Comparison of ENCODE assay signal across 8 mouse cellular contexts in the genomic region with DNA sequence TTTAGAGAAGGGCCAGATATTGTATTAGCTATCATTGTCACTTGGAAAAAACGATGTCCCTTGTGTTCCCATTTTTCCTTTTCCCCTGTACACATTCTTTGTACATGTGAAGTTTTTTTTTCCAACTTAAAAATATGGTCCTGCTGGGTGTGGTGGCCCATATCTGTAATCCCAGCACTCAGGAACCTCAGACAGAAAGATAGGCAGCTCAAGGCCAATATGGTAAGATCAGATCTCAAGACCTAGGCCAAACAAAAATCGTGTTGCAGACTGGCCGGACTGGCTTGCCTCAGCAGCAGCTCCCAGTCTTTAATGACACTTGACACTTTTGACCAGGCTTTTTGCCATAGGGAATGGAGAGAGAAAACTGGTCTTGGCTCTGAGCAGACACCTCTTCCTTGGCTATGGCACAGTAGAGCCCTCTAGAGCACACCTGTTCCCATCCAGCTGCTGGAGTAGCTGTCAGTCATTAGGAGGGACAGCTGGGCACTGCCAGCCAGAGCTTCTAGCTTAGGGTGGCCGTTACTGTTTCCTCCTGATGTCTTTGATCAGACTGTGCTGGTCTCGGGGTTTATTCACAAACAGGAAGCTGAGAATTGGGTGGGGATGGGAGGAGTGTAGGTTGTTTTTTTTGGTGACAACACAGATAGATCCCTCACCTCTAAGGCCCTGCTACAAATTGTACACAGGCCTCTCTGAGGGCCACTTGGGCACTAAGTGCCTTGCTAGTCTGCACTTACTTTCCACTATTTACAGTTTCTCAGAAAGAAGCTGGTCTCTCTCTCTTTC. TPM values are rescaled to one million over a fixed set of nuclear protein-coding genes. Genes with fewer than 3 reads are reported as not detected.
DNase-seq lines count a peak whose midpoint lies in the region; ATAC-seq and TF ChIP-seq lines count a peak whose summit lies in the region.

No protein-coding gene starts in this region.

- no peak overlapping the region for H3K4me3 ChIP-seq in kidney, postnatal 0 days (replicated peaks; ENCODE audit: low read depth, low read length)
- H3K4me3 ChIP-seq in embryonic facial prominence, embryonic 13.5 days: no peak overlapping the region
- no peak overlapping the region for H3K4me3 ChIP-seq in neural tube, embryonic 15.5 days (replicated peaks)

- DNase-seq in kidney, postnatal 0 days (ENCODE audit: low spot score): no peak
- no peak for DNase-seq in kidney, adult 9 months
- DNase-seq in liver: peak; percentile 68
- no peak for DNase-seq in frontal cortex, postnatal 25 days (ENCODE audit: low spot score in 2 of 2)
- no peak for DNase-seq in left cerebral cortex, adult 8-10 months (ENCODE audit: low spot score in 2 of 2)
- DNase-seq in layer of hippocampus, postnatal 25 days (ENCODE audit: extremely low spot score in 1 of 2, low spot score in 1 of 2): no peak

- peaks cover 17% of the 10 kb centered on the region for H3K4me1 ChIP-seq in kidney, postnatal 0 days (replicated peaks; ENCODE audit: insufficient read depth, low read length)
- peaks cover 45% of the 10 kb centered on the region for H3K4me1 ChIP-seq in embryonic facial prominence, embryonic 13.5 days
- peaks cover 41% of the 10 kb centered on the region for H3K4me1 ChIP-seq in neural tube, embryonic 15.5 days

- WGBS in kidney, postnatal 0 days: 40% methylated on average over 5 of the region's 5 CpGs
- WGBS in embryonic facial prominence, embryonic 13.5 days: 45% methylated on average over 5 of the region's 5 CpGs
- WGBS in neural tube, embryonic 15.5 days: 42% methylated on average over 5 of the region's 5 CpGs

- ATAC-seq in kidney, postnatal 0 days (replicated peaks; ENCODE audit: low FRiP score, low read depth): no peak
- ATAC-seq in embryonic facial prominence, embryonic 13.5 days (ENCODE audit: insufficient number of reproducible peaks, insufficient read depth, low FRiP score, low TSS enrichment, low read depth): no peak
- ATAC-seq in neural tube, embryonic 15.5 days (ENCODE audit: low FRiP score): no peak

- no peak for TF ChIP-seq CTCF in kidney, postnatal 0 days (IDR thresholded peaks at IDR 0.05; ENCODE audit: low read depth)

- H3K27ac ChIP-seq in kidney, postnatal 0 days: peak overlapping the region; percentile 76
- H3K27ac ChIP-seq in embryonic facial prominence, embryonic 13.5 days: no peak overlapping the region
- peak overlapping the region; percentile 43 for H3K27ac ChIP-seq in neural tube, embryonic 15.5 days (replicated peaks)

- 0 out of 2 replicates have a peak overlapping the region, but pooled peaks have one; percentile 8 for H3K4me2 ChIP-seq in kidney, postnatal 0 days (ENCODE audit: low read length)
- no peak overlapping the region for H3K4me2 ChIP-seq in embryonic facial prominence, embryonic 13.5 days
- H3K4me2 ChIP-seq in neural tube, embryonic 15.5 days: no peak overlapping the region; the same call in 1 of the 2 replicates

- peaks cover 31% of the 10 kb centered on the region for H3K36me3 ChIP-seq in kidney, postnatal 0 days (ENCODE audit: insufficient read depth, low read length)
- peaks cover 47% of the 10 kb centered on the region for H3K36me3 ChIP-seq in embryonic facial prominence, embryonic 13.5 days
- H3K36me3 ChIP-seq in neural tube, embryonic 15.5 days: peaks cover 21% of the 10 kb centered on the region

- H3K9ac ChIP-seq in kidney, postnatal 0 days (ENCODE audit: low read depth, low read length): no peak overlapping the region
- H3K9ac ChIP-seq in embryonic facial prominence, embryonic 13.5 days: peak overlapping the region; percentile 22; the same call in 1 of the 2 replicates
- no peak overlapping the region; the same call in 1 of the 2 replicates for H3K9ac ChIP-seq in neural tube, embryonic 15.5 days (replicated peaks)

- no peaks in the 10 kb centered on the region for H3K9me3 ChIP-seq in kidney, postnatal 0 days (replicated peaks; ENCODE audit: low read length)
- no peaks in the 10 kb centered on the region for H3K9me3 ChIP-seq in embryonic facial prominence, embryonic 13.5 days
- no peaks in the 10 kb centered on the region for H3K9me3 ChIP-seq in neural tube, embryonic 15.5 days (replicated peaks)

- H3K27me3 ChIP-seq in kidney, postnatal 0 days (ENCODE audit: insufficient read depth, low read length): no peaks in the 10 kb centered on the region
- no peaks in the 10 kb centered on the region for H3K27me3 ChIP-seq in embryonic facial prominence, embryonic 13.5 days
- no peaks in the 10 kb centered on the region for H3K27me3 ChIP-seq in neural tube, embryonic 15.5 days (replicated peaks)

RNA-seq across cellular contexts. Expression of a gene that starts 2.6 kb away (rescaled TPM):
- 3.7 and 4.0 TPM in 2 replicates for polyA plus RNA-seq in kidney, postnatal 0 days (2015; fragmentation: Nextera tagmentation; extraction: Ambion mirVana)
- 4.4 and 5.1 TPM in 2 replicates for polyA plus RNA-seq in embryonic facial prominence, embryonic 13.5 days (2015; fragmentation: Nextera tagmentation; extraction: Ambion mirVana)
- 7.6 and 8.0 TPM in 2 replicates for polyA plus RNA-seq in neural tube, embryonic 15.5 days (2015; fragmentation: Nextera tagmentation; extraction: Ambion mirVana)
- 1 to 10 TPM; 7.4 to 8.3 (median 8.1) TPM for total RNA-seq in left cerebral cortex, adult 8-10 months (2022)
- total RNA-seq in layer of hippocampus, postnatal 25 days (2021): 10 to 100 TPM; 11.2 to 12.4 TPM

RNA-seq across cellular contexts. Expression of a gene that starts 3.0 kb away (rescaled TPM):
- 36.1 and 39.0 TPM in 2 replicates for polyA plus RNA-seq in kidney, postnatal 0 days (2015; fragmentation: Nextera tagmentation; extraction: Ambion mirVana)
- polyA plus RNA-seq in embryonic facial prominence, embryonic 13.5 days (2015; fragmentation: Nextera tagmentation; extraction: Ambion mirVana): 53.8 and 57.5 TPM in 2 replicates
- 21.0 and 31.3 TPM in 2 replicates for polyA plus RNA-seq in neural tube, embryonic 15.5 days (2015; fragmentation: Nextera tagmentation; extraction: Ambion mirVana)
- 10 to 100 TPM; 18.3 to 21.9 (median 19.1) TPM for total RNA-seq in left cerebral cortex, adult 8-10 months (2022)
- total RNA-seq in layer of hippocampus, postnatal 25 days (2021): 10 to 100 TPM; 15.4 to 26.6 TPM

RNA-seq across cellular contexts. Expression of a gene that starts 9.8 kb away (rescaled TPM):
- polyA plus RNA-seq in kidney, postnatal 0 days (2015; fragmentation: Nextera tagmentation; extraction: Ambion mirVana): 13.1 and 15.3 TPM in 2 replicates
- polyA plus RNA-seq in embryonic facial prominence, embryonic 13.5 days (2015; fragmentation: Nextera tagmentation; extraction: Ambion mirVana): 12.3 and 12.4 TPM in 2 replicates
- 11.5 and 12.6 TPM in 2 replicates for polyA plus RNA-seq in neural tube, embryonic 15.5 days (2015; fragmentation: Nextera tagmentation; extraction: Ambion mirVana)
- 10 to 100 TPM; 73.8 to 80.9 (median 75.8) TPM for total RNA-seq in left cerebral cortex, adult 8-10 months (2022)
- total RNA-seq in layer of hippocampus, postnatal 25 days (2021): 10 to 100 TPM; 84.8 to 92.4 TPM

RNA-seq across cellular contexts. Expression of a gene that starts 17.2 kb away (rescaled TPM):
- polyA plus RNA-seq in kidney, postnatal 0 days (2015; fragmentation: Nextera tagmentation; extraction: Ambion mirVana): 29.9 and 33.4 TPM in 2 replicates
- 26.4 and 28.5 TPM in 2 replicates for polyA plus RNA-seq in embryonic facial prominence, embryonic 13.5 days (2015; fragmentation: Nextera tagmentation; extraction: Ambion mirVana)
- 33.6 and 35.2 TPM in 2 replicates for polyA plus RNA-seq in neural tube, embryonic 15.5 days (2015; fragmentation: Nextera tagmentation; extraction: Ambion mirVana)
- total RNA-seq in left cerebral cortex, adult 8-10 months (2022): 10 to 100 TPM; 23.9 to 28.5 (median 26.2) TPM
- 10 to 100 TPM; 23.8 to 27.3 TPM for total RNA-seq in layer of hippocampus, postnatal 25 days (2021)

RNA-seq across cellular contexts. Expression of a gene that starts 29.8 kb away (rescaled TPM):
- 84.8 and 91.5 TPM in 2 replicates for polyA plus RNA-seq in kidney, postnatal 0 days (2015; fragmentation: Nextera tagmentation; extraction: Ambion mirVana)
- 67.5 and 71.4 TPM in 2 replicates for polyA plus RNA-seq in embryonic facial prominence, embryonic 13.5 days (2015; fragmentation: Nextera tagmentation; extraction: Ambion mirVana)
- 79.1 and 83.2 TPM in 2 replicates for polyA plus RNA-seq in neural tube, embryonic 15.5 days (2015; fragmentation: Nextera tagmentation; extraction: Ambion mirVana)
- total RNA-seq in left cerebral cortex, adult 8-10 months (2022): 10 to 100 TPM; 84.5 to 96.9 (median 92.6) TPM
- 10 to 100 TPM; 55.5 to 66.7 TPM for total RNA-seq in layer of hippocampus, postnatal 25 days (2021)
